Mouse (Mus musculus) heart, embryonic 13.5 days (tissue): Measurements from ENCODE around the gene Sdr42e1. TPM values are rescaled to one million over a fixed set of nuclear protein-coding genes. Genes with fewer than 3 reads are reported as not detected.
A peak's percentile ranks its signal among the peaks of the same experiment; 100 is the strongest.

Experiments
- ATAC-seq: fragments of 200-750 bp; cut with Nextera tagmentation; 2 replicates; pipeline ENCODE4 v1.8.0; 2017; ENCODE audit warnings: moderate TSS enrichment; ENCODE audit not compliant: insufficient number of reproducible peaks, low FRiP score, low TSS enrichment; ENCODE audit errors: extremely low read depth
- H3K27ac ChIP-seq: fragments of 300-500 bp; sonication (generic); replicated peaks from 2 replicates; pipeline ENCODE4 v1.5.1; 2015; ENCODE audit warnings: moderate library complexity, mild to moderate bottlenecking, inconsistent platforms
- H3K27me3 ChIP-seq: fragments of 300-500 bp; sonication (generic); replicated peaks from 2 replicates; pipeline ENCODE4 v1.6.1; 2015; ENCODE audit warnings: mild to moderate bottlenecking, inconsistent platforms
- H3K36me3 ChIP-seq: fragments of 300-500 bp; sonication (generic); 2 replicates; pipeline ENCODE4 v1.6.1; 2015; ENCODE audit warnings: mild to moderate bottlenecking, inconsistent platforms
- H3K4me1 ChIP-seq: fragments of 300-500 bp; sonication (generic); 2 replicates; pipeline ENCODE4 v1.6.1; 2015; ENCODE audit warnings: inconsistent platforms
- H3K4me2 ChIP-seq: fragments of 300-500 bp; sonication (generic); 2 replicates; pipeline ENCODE4 v1.6.1; 2015; ENCODE audit warnings: inconsistent platforms, mild to moderate bottlenecking, moderate library complexity
- H3K4me3 ChIP-seq: fragments of 300-500 bp; sonication (generic); 2 replicates; pipeline ENCODE4 v1.5.1; 2015; ENCODE audit warnings: moderate library complexity, mild to moderate bottlenecking, inconsistent platforms
- H3K9ac ChIP-seq: fragments of 300-500 bp; sonication (generic); 2 replicates; pipeline ENCODE4 v1.6.1; 2015; ENCODE audit warnings: inconsistent platforms, mild to moderate bottlenecking, moderate library complexity
- H3K9me3 ChIP-seq: fragments of 300-500 bp; sonication (generic); 2 replicates; pipeline ENCODE4 v1.6.1; 2016; ENCODE audit warnings: inconsistent platforms
- WGBS: fragments of 180-500 bp; shearing (Covaris S2); methylation state at CpG from one replicate; pipeline ENCODE4 v1.1.7; 2015; ENCODE audit warnings: mixed read lengths; 5-methylcytosine and 5-hydroxymethylcytosine counted together
- polyA plus RNA-seq: library from polyadenylated mRNA; unstranded; fragments of >200 nt; fragmentation: Nextera tagmentation; extraction: Ambion mirVana; gene quantifications from 2 replicates; pipeline ENCODE4 v1.2.1, GENCODE M21; 2015

The Sdr42e1 gene
- 0.41 and 0.63 TPM in 2 replicates for polyA plus RNA-seq

GRCm38 (mm10) chr8:117673430-117673830 lies at the start of gene Sdr42e1:
Gene Sdr42e1, minus strand, starts transcription at chr8:117673689.
- Histone ChIP-seq H3K9me3 (no peaks in the 10 kb centered on the region), H3K36me3 (no peaks in the 10 kb centered on the region), H3K4me2 (peak within 1 kb of the TSS; percentile 82), H3K4me3 (peak within 1 kb of the TSS; percentile 69), H3K27ac (no peak within 1 kb of the TSS), H3K27me3 (peaks cover 28% of the 10 kb centered on the region), H3K9ac (peak within 1 kb of the TSS; percentile 84), H3K4me1 (peaks cover 4% of the 10 kb centered on the region; the same call in 1 of the 2 replicates)
- 12% methylated on average over 17 of the region's 17 CpGs for WGBS
- no peak for ATAC-seq

- WGBS = 69% methylated on average over 14 of the region's 14 CpGs
- Histone ChIP-seq H3K36me3 (no peaks in the 10 kb centered on the region), H3K9ac (no peak overlapping the region), H3K4me2 (no peak overlapping the region), H3K9me3 (0 out of 2 replicates have a peak, but pooled peaks cover 2% of the 10 kb centered on the region), H3K27ac (no peak overlapping the region), H3K4me3 (no peak overlapping the region), H3K27me3 (no peaks in the 10 kb centered on the region), H3K4me1 (no peaks in the 10 kb centered on the region)
- ATAC-seq = no peak
Measured at GRCm38 (mm10) chr8:117718152-117718860, 44.8 kb upstream of the Sdr42e1 start.

DNA sequence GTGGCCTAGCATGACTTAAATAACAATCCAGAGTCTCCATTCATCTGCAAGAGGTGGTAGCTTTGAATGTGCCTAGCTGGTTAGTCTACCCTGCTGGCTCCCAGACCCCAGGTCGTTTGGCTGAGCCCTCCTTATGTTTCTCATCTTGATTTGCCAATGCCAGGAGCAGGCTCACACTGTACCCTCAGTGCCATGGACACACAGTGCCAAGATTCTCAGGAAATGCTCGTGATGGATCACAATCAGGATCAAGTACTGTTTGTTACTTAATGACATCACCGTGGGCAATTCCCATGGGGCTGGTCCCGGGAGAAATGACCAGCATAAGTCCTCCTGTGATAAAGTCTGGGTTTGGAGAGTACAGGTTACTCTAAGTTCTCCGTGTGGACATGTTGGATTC lies 42.4 kb upstream of the Sdr42e1 start:
- H3K27me3 ChIP-seq = no peaks in the 10 kb centered on the region

GRCm38 (mm10) chr8:117714604-117715003 lies 41.1 kb upstream of the Sdr42e1 start:
- 73% methylated on average over 5 of the region's 5 CpGs for WGBS

More for the DNA sequence above, 42.4 kb upstream of the Sdr42e1 start:
- Histone ChIP-seq H3K4me2 (no peak overlapping the region), H3K27ac (no peak overlapping the region), H3K4me1 (no peaks in the 10 kb centered on the region), H3K9me3 (no peaks in the 10 kb centered on the region), H3K4me3 (no peak overlapping the region), H3K36me3 (no peaks in the 10 kb centered on the region), H3K9ac (no peak overlapping the region)
- no peak for ATAC-seq
- 67% methylated on average over 5 of the region's 5 CpGs for WGBS

GRCm38 (mm10) chr8:117712226-117712625 lies 38.7 kb upstream of the Sdr42e1 start:
- H3K4me2 ChIP-seq = no peak overlapping the region
- H3K4me1 ChIP-seq = no peaks in the 10 kb centered on the region
- no peak for ATAC-seq
- no peak overlapping the region for H3K27ac ChIP-seq
- no peak overlapping the region for H3K4me3 ChIP-seq
- H3K9me3 ChIP-seq = no peaks in the 10 kb centered on the region
- no peak overlapping the region for H3K9ac ChIP-seq
- H3K27me3 ChIP-seq = no peaks in the 10 kb centered on the region
- no peaks in the 10 kb centered on the region for H3K36me3 ChIP-seq
- WGBS = 43% methylated on average over 5 of the region's 5 CpGs

More at GRCm38 (mm10) chr8:117714604-117715003, 41.1 kb upstream of the Sdr42e1 start:
- Histone ChIP-seq H3K4me2 (no peak overlapping the region), H3K4me1 (no peaks in the 10 kb centered on the region), H3K36me3 (no peaks in the 10 kb centered on the region), H3K4me3 (no peak overlapping the region), H3K27ac (no peak overlapping the region), H3K9me3 (no peaks in the 10 kb centered on the region), H3K27me3 (no peaks in the 10 kb centered on the region), H3K9ac (no peak overlapping the region)
- no peak for ATAC-seq

- Histone ChIP-seq H3K9ac (no peak overlapping the region), H3K4me3 (no peak overlapping the region), H3K4me2 (no peak overlapping the region), H3K36me3 (no peaks in the 10 kb centered on the region), H3K27me3 (no peaks in the 10 kb centered on the region), H3K27ac (no peak overlapping the region), H3K4me1 (no peaks in the 10 kb centered on the region), H3K9me3 (no peaks in the 10 kb centered on the region)
- no peak for ATAC-seq
- 68% methylated on average over 4 of the region's 4 CpGs for WGBS
Measured at GRCm38 (mm10) chr8:117706141-117706540, 32.7 kb upstream of the Sdr42e1 start.

DNA sequence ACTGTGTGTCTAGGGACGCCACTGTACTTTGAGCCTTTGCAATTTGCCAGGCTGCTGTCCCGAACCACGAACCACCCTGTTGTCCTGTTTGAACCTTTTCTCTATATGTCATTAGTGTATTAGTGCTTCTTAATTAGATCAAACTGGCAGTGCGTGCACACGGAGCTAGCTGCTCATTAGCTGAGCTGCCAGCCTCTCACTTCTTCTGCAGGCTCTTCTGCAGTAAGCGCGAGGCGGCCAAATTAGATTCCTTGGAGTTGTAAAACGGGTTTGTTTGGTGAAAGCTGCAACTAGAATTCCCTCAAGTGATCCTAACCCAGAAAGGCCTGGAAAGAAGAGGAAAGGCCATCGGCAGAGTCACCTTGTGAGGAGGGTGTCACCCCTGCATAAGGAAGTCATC lies 29.2 kb upstream of the Sdr42e1 start:
- no peak overlapping the region for H3K9ac ChIP-seq
- H3K27me3 ChIP-seq = no peaks in the 10 kb centered on the region
- H3K36me3 ChIP-seq = no peaks in the 10 kb centered on the region
- H3K9me3 ChIP-seq = peaks cover 2% of the 10 kb centered on the region; the same call in 1 of the 2 replicates
- H3K4me2 ChIP-seq = no peak overlapping the region
- no peak overlapping the region for H3K27ac ChIP-seq
- no peak overlapping the region for H3K4me3 ChIP-seq
- no peaks in the 10 kb centered on the region for H3K4me1 ChIP-seq
- 65% methylated on average over 10 of the region's 10 CpGs for WGBS
- no peak for ATAC-seq

- Histone ChIP-seq H3K9ac (no peak within 1 kb of the TSS), H3K4me2 (no peak within 1 kb of the TSS), H3K36me3 (no peaks in the 10 kb centered on the region), H3K4me1 (no peaks in the 10 kb centered on the region), H3K9me3 (peaks cover 4% of the 10 kb centered on the region; the same call in 1 of the 2 replicates), H3K27me3 (no peaks in the 10 kb centered on the region), H3K27ac (no peak within 1 kb of the TSS), H3K4me3 (no peak within 1 kb of the TSS)
- no peak for ATAC-seq
- WGBS = 54% methylated on average over 13 of the region's 13 CpGs
Measured at GRCm38 (mm10) chr8:117701859-117702258, 28.4 kb upstream of the Sdr42e1 start, which contains the start of gene Hsd17b2. Gene Hsd17b2, plus strand, starts transcription at chr8:117701904.

DNA sequence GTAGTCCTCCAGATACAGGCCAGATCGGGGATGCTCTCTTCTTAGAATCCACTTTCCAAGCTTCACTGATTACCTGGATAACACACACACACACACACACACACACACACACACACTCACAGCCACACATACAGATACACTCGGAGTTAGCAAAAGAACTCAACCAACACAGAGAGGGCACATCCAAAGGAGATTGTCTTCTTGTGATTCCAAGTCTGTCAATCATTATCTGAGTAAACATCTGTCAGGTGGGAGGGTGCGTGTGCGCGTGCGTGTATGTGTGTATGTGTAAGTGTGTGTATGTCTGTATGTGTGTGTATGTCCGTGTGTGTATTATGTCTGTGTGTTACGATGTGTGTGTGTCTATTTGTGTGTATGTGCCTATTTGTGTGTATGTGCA lies 27.8 kb upstream of the Sdr42e1 start:
- H3K4me2 ChIP-seq = no peak overlapping the region
- ATAC-seq = no peak
- WGBS = 88% methylated on average over 8 of the region's 8 CpGs
- peaks cover 4% of the 10 kb centered on the region; the same call in 1 of the 2 replicates for H3K9me3 ChIP-seq
- no peak overlapping the region for H3K9ac ChIP-seq
- H3K27ac ChIP-seq = no peak overlapping the region
- H3K36me3 ChIP-seq = no peaks in the 10 kb centered on the region
- H3K27me3 ChIP-seq = no peaks in the 10 kb centered on the region
- H3K4me1 ChIP-seq = no peaks in the 10 kb centered on the region
- H3K4me3 ChIP-seq = no peak overlapping the region

DNA sequence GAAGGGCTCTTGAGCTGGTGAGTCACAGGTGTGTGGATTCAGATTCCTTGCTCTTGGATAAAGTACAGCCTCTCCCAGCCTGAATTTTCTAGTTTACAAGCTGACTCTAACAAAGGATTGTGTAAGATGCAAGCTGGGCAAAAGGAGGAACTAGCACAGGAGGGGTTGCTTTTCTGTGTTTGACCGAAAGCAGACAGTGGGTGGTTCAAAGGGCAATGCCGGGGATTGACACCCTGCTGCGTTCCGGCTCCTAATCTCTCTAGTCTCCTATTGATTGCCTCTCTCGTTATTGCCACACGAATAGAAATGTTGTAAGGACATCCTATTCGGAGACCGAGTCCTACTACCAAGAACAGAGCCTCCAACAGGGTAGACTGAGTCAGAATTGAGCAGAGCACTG lies 27.2 kb upstream of the Sdr42e1 start:
- Histone ChIP-seq H3K4me3 (no peak overlapping the region), H3K4me2 (no peak overlapping the region), H3K9ac (no peak overlapping the region), H3K36me3 (no peaks in the 10 kb centered on the region), H3K9me3 (peaks cover 4% of the 10 kb centered on the region; the same call in 1 of the 2 replicates), H3K4me1 (no peaks in the 10 kb centered on the region), H3K27me3 (no peaks in the 10 kb centered on the region), H3K27ac (no peak overlapping the region)
- 74% methylated on average over 8 of the region's 8 CpGs for WGBS
- no peak for ATAC-seq

GRCm38 (mm10) chr8:117697248-117697647 lies 23.8 kb upstream of the Sdr42e1 start:
- Histone ChIP-seq H3K9ac (no peak overlapping the region), H3K27ac (no peak overlapping the region), H3K9me3 (peaks cover 4% of the 10 kb centered on the region; the same call in 1 of the 2 replicates), H3K4me3 (no peak overlapping the region), H3K36me3 (no peaks in the 10 kb centered on the region), H3K4me2 (no peak overlapping the region), H3K4me1 (no peaks in the 10 kb centered on the region), H3K27me3 (no peaks in the 10 kb centered on the region)
- 35% methylated on average over 5 of the region's 5 CpGs for WGBS
- no peak for ATAC-seq

- 70% methylated on average over 1 of the region's 1 CpGs for WGBS
- no peak for ATAC-seq
- H3K27me3 ChIP-seq = no peaks in the 10 kb centered on the region
Measured at GRCm38 (mm10) chr8:117695636-117696035, 22.1 kb upstream of the Sdr42e1 start.

More at GRCm38 (mm10) chr8:117695636-117696035, 22.1 kb upstream of the Sdr42e1 start:
- no peak overlapping the region for H3K4me3 ChIP-seq
- H3K9ac ChIP-seq = no peak overlapping the region
- H3K4me2 ChIP-seq = no peak overlapping the region
- peaks cover 4% of the 10 kb centered on the region; the same call in 1 of the 2 replicates for H3K9me3 ChIP-seq
- H3K4me1 ChIP-seq = no peaks in the 10 kb centered on the region
- H3K27ac ChIP-seq = no peak overlapping the region
- no peaks in the 10 kb centered on the region for H3K36me3 ChIP-seq
